Mouse (Mus musculus): ENCODE data around the gene Crybg2.
A peak's percentile ranks its signal among the peaks of the same experiment; 100 is the strongest.

The Crybg2 gene

DNA sequence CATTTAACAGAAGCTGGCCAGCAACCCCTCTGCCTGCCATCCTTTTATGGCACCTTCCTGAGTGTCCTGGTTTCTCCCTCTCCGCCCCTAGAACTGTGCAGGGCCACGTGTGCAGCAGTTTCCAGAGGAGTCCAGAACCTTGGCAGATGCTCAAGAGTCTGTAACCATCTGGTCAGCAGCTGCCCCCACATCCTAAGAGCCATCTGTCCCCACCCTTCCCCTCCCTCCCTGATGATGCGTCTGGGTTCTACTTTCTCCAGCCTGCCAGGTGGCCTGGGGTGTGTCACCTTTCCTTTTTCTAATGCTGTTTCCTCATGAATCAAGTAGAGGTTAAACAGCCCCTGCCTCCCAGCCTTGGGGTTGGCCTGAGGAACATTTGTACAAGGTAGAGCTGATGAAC is 61.7 kb downstream of the Crybg2 start:
- no peak for DNase-seq

DNA sequence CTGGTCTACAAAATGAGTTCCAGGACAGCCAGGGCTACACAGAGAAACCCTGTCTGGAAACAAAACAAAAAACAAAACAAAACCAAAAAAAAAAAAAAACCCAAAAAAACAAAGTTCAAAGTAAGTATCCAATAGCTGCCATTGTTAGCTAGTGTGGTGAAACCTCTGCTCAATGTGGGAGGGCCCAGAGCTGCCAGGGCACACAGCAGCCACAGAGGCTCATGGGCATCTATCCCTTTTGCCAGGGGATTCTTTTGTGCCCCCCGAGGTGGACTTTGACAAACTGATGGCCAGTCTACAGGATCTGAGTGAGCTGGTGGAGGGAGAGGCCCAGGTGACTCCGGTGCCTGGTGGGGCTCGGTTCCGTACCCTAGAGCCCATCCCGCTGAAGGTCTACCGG is 62.5 kb downstream of the Crybg2 start:
- no peak for DNase-seq

DNA sequence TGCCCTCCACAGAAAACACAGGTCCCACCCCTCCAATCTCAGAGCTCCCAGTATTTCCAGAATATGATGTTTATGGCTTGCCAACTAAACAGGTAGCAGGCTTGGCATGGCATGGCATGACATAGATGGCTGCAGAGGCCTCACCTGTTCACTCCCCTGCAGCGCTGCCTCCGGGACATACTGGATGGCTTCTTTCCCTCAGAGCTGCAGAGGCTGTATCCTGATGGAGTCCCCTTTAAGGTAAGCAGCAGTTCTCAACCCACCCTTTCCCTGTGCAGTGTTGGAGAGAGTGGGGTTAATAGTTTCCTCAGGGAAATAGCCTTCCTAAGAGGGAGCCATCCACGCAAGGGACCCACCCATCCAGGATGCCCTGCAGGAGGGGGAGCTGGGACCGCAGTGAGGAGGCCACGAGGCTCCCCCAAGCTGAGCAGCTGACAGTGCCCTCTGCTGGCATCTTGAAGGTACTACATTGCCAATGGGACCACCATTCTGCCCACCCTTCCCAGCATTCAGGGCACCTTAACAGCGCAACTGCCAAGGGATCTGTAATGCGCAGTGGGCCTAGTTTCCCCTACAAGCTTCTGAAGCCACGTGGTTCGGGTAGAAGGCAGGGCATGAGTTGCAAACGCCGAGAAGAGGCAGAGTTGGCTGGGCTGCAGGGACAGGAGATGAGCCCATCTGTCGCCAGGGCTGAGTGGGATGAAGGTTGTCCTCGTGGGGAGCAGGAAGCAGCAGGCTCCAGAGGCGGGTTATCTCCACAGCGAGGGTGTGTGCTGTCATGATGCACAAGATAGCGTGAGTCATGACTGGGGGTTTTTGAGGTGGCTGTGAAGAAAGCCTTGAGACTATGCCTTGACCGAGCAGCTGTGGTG is 63.3 kb downstream of the Crybg2 start:
- no peak for DNase-seq

DNA sequence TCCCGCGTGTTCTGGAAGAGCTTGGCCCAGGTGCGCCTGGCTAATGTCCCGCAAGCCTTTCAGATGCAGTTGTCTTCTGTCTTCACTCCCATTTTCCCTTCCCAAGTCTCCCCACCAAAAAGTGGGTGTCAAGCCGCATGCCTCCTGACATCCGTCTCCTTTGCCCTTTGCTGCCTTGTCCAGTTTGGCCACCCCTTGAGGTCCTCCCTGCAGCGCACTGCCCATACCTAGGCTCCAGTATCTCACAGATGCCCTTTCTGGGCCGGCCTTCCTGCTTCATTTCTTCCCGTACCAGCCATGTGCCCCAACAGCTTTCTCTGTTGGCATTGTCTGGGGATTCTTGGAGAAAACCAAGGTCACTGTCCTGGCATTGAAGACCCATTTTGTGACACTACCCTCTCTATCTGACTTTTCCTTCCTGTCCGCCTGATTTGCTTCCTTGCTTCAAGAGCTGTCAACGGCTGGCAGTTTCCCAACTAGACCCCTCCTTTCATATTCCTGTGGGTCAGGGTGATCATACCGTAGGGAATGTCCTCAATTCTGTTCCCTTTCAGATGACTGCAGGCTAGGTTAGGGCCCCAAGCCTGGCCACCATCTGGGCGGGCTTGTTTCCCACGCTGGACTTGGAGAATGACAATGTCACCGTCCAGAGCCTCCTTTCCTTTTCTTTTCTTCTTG is 64.9 kb downstream of the Crybg2 start:
- DNase-seq, result no peak

DNA sequence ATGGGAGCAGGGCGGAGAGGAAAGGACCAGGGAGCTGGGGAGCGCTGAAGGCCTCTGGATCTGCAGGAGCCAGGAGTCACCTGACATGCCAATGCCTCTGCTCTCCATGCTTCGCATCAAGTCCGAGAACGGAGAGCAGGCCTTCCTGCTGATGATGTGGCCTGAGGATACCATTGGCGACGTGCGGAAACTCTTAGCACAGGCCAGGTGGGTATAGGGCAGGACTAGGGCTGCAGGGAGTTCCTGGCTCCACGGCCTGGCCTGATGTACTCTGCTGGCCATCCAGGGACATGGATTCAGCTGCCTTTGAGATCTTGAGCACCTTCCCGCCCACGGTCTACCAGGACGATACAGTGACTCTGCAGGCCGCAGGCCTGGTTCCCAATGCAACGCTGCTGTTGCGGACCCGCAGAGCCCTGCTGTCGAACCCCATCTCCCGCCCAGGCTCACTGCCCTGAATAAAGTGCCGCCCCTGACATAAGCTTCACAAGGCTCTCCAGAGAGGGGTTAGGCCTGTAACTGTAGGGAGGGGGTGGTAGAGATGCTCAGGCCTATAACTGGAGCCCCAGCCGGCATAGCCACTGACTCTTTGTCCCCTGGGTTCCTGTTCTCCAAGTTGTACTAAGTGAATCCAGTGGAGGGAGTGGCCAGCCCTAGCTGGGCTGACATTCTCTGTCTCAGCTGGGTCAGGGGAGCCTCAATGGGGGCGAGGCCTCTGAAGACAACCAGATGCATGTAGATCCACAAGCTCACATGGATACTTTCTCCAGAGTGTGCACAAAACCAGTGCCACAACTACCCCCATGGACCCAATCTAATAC is 65.9 kb downstream of the Crybg2 start:
- DNase-seq, result no peak

DNA sequence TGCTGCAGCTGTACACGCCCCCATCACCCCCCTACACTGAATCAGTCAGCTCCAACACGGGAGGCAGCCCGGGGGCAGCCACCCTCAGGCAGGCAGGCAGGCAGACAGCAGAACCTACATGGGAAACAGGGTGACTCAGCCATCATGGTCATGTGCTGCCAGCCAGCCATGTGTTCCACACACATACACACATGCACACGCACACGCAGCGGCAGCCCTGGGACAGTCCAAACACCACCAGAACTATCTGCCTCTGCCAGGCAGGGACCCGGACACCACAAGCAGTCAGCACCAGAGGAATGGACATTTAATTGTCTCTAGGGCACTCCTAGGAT is 66.5 kb downstream of the Crybg2 start:
- DNase-seq, result no peak

DNA sequence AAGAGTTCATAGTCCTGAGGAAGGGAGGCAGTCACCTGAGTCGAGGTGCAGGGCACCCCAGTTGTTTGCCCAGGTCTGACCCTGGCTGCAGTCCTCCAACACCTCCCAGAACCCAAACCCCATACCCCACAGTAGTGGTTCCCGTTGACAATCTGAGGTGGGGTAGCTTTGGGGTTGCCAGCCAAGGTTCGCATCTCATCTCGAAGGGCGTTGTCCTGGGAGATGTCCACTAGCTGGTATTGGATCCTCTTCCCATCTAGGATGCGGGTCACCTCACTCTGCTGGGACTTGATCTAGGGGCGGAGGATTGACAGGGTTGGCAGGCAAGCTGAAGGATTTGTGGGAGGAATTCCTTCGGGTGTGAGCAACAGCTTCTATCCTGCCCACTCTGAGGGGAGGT is 67.2 kb downstream of the Crybg2 start:
- DNase-seq, result no peak

DNA sequence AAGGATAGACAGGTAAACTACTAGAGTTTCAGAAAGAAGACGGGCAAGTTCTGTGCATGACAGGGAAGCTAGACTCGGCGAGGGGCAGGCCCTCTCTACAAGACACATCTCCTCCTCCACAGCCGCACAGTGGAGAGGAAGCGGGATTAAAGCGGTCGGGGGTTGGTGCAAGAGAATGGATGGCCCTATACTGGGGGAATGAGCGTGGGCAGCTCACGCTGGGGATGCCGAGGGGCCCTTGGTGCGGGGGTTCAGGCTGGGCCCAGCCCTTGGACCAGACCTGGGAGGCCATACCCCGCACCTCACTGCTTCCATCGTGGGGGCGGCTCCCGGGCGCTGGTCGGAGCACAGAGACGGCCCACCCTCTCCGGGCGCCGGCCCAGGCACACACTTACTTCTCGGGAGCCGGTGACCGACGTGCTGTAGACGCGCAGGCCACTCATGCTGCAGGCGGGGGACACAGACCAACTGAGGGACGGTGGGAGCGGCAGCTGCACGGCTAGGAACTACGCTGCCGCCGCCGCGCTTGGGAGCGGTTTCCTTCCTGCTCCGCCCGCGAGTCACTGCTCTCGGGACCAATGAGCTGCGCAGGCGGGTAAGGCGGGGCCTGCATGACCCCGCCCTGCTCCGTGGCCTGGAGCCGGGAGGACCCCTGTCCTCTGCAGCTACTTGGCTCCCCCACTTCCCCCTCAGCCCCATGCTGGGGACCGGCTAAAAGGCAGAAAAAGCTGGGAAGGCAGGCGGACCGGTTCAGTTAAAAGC is 67.8 kb downstream of the Crybg2 start, which contains the start of gene Sh3bgrl3:
TSS of gene Sh3bgrl3 (minus strand) at position 569 of the 762 bp plus-strand sequence.
- peak; percentile 87 for DNase-seq

DNA sequence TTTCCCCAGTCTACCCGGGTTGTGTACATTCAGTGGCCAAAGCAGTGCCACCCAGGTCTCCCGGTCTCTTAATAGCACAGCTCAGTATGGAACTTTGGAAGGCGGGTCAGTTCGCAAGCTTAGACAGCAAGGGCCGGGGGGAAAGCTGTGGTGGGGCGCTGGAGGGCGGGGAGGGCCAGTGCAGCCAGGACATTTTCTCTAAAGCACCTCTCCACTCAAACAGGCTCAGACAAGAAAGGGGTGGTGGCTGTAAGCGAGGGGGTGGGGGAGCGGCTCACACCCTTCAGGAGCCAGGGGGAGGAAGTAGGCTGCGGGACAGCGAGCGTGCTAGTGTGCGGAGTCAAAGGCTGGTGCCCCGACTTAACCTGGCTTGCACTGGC is 68.4 kb downstream of the Crybg2 start:
- no peak for DNase-seq

DNA sequence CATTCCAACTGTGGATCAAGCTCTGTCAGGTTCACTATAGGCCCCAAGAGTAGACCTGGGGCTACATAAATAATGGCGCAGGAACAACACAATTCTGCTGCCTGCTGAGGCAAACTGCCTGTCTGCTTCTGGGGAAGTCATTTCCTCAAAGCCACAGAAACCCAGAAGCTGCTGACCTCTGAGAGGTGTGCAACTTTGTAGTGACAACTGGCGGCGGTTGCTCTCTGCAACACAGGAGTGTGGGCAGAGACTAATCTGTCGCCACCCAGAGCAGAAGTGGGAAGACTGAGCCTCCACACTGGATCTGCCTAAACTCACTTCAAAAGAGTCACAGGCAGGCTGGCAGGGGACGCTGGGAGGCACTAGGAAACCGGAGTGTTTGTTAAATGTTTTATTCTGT is 68.9 kb downstream of the Crybg2 start:
- no peak for DNase-seq

DNA sequence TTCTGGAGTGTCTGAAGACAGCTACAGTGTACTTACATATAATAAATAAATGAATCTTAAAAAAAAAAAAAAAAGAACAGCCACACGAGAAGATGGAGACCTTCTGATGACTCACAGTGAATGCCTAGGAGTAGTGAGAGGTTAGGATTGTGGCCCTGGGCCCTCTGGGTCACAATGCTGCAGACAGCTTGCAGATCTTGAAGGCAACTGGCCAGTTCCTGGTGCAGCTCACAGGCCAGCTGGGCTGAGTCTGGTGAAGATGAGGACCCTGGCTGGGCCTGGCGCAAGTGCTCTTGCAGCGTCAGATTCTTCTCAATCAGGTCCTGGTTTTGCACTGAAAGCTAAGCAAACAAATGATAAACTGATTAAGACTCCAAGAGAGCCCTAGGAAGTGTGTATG is 71.5 kb downstream of the Crybg2 start:
- DNase-seq, result no peak

DNA sequence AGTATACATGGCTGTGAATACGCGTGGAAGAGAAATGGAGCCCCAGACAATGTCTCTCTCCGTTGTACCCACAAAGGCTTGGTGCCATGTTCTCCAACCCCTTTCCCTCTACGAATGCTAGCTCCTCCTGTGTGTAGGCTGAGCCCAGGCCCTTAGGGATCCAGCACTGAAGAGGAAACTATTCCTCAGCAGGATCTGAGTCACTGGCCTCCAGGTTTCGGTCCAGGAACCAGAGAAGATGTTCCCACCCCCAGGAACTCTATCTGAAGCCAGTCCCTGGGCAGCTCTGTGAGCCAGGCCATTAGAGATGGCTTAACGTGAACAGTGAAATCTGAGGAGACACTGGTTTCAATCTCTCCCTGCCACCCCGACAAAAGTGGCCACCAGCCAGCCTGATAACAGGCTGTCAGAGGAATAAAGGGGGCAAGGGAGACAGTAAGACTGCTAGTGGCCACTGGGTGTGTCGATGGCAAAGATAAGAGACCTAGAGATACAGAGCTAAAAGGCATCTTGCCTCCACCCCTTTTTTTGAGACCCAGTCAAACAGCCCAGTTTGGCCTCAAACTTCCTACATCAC is 72.0 kb downstream of the Crybg2 start:
- no peak for DNase-seq

DNA sequence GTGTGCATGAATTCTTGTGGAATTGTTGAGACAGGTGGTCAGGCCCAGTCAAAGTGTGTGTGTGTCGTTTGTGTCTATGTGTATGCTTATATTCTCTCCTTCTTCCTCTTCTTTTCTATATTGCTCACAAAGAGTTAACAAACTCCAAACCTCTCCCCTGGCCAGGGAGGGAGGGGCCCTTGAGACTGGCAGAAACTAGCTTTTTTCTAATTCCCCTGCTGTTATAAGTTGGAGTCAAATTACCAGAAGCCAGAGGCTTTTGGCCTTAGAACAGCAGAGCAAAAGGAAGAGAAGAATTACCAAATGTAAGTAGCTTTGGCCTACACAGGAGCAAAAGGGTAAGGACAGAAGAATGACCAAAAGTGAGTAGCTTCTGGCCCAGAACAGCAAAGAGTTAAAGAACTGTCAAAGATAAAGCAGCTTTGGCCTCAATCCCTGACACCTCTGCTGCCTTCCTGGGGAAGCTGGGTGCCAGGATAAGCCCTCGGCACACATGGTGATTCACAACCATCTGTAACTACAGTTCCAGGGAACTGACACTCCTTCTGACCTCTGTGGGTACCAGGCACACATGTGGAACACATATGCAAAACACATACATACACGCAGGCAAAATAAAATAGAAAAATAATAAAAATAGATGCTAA is 75.8 kb downstream of the Crybg2 start:
- DNase-seq, result no peak

DNA sequence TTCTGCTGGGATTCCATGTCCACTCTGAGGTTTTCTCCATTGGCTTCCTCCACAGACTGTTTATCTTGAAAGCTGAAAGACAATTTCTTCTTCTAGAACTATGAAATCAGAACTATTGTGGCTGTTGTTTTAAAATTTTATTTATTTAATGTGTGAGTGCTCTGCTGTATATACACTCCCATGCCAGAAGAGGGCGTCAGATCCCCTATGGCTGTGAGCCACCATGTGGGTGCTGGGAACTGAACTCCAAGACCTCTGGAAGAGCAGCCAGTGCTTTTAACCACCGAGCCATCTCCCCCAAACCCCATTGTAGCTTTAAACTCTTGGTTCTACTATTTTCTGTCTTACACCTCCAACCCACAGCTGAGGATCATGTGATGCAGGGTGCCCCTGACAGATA is 78.2 kb downstream of the Crybg2 start:
- no peak for DNase-seq
